Mouse (Mus musculus) intestine, embryonic 14.5 days (tissue): ENCODE measurements around the gene Ms4a10. TPM values are rescaled to one million over a fixed set of nuclear protein-coding genes. Genes with fewer than 3 reads are reported as not detected.

Source experiments
- ATAC-seq: fragments of 200-750 bp; cut with Nextera tagmentation; replicated peaks from 2 replicates; pipeline ENCODE4 v1.8.0; 2017; ENCODE audit warnings: low read depth, moderate number of reproducible peaks, moderate TSS enrichment, moderate library complexity; ENCODE audit not compliant: low FRiP score, low TSS enrichment
- DNase-seq: peaks from one replicate; pipeline ENCODE4 v3.0.0-alpha.2; 2018; ENCODE audit warnings: low spot score
- H3K27ac ChIP-seq: fragments of 300-500 bp; sonication (generic); 2 replicates; pipeline ENCODE4 v1.5.1; 2014; ENCODE audit warnings: low read depth, mild to moderate bottlenecking, control low read depth
- H3K27me3 ChIP-seq: fragments of 300-500 bp; sonication (generic); replicated peaks from 2 replicates; pipeline ENCODE4 v1.6.1; 2014; ENCODE audit warnings: low read length, control low read depth; ENCODE audit not compliant: control insufficient read depth, insufficient read depth
- H3K36me3 ChIP-seq: fragments of 300-500 bp; sonication (generic); 2 replicates; pipeline ENCODE4 v1.6.1; 2014; ENCODE audit warnings: low read length, control low read depth; ENCODE audit not compliant: control insufficient read depth, insufficient read depth
- H3K4me1 ChIP-seq: fragments of 300-500 bp; sonication (generic); replicated peaks from 2 replicates; pipeline ENCODE4 v1.6.1; 2014; ENCODE audit warnings: low read length, control low read depth, mixed read lengths; ENCODE audit not compliant: control insufficient read depth, insufficient read depth
- H3K4me2 ChIP-seq: fragments of 300-500 bp; sonication (generic); 2 replicates; pipeline ENCODE4 v1.6.1; 2014; ENCODE audit warnings: low read length
- H3K4me3 ChIP-seq: fragments of 300-500 bp; sonication (generic); 2 replicates; pipeline ENCODE4 v1.5.1; 2014; ENCODE audit warnings: low read depth, low read length, control low read depth, mixed read lengths
- H3K9ac ChIP-seq: fragments of 300-500 bp; sonication (generic); 2 replicates; pipeline ENCODE4 v1.6.1; 2014; ENCODE audit warnings: mild to moderate bottlenecking, low read length
- H3K9me3 ChIP-seq: fragments of 300-500 bp; sonication (generic); 2 replicates; pipeline ENCODE4 v1.6.1; 2016; ENCODE audit warnings: low read length, control low read depth; ENCODE audit not compliant: control insufficient read depth
- WGBS: fragments of 180-500 bp; shearing (Covaris S2); extraction: QIAGEN DNeasy Blood & Tissue Kit; methylation state at CpG from one replicate; pipeline ENCODE4 v1.1.7; 2014; 5-methylcytosine and 5-hydroxymethylcytosine counted together
- polyA plus RNA-seq: library from polyadenylated mRNA; unstranded; fragments of >200 nt; fragmentation: Nextera tagmentation; extraction: Ambion mirVana; gene quantifications from 2 replicates; pipeline ENCODE4 v1.2.1, GENCODE M21; 2014

The Ms4a10 gene
- polyA plus RNA-seq, 1 experiment from 2014 or later: 7.9 TPM

DNA sequence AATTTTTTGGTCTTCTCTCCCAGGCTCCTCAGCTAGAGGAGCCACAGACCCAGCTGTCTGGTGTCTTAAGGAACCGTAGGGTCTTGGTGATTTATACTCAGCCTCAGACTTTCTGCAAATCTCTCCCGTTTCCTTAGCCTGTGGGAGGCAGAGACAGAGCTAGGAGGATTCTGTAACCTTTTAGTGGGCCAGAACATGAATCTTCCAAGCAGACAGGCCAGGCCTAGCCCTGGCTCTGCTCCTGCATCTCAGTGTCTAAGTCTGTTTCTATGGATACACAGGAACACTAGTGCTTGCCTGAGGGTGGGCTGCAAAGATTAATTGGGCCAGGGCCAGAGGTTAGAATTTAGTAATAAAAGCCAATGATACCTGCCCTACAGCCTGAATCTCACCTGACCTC lies 1.3 kb downstream of the Ms4a10 start:
- Histone ChIP-seq H3K9me3 (no peaks in the 10 kb centered on the region; the same call in 1 of the 2 replicates), H3K27me3 (no peaks in the 10 kb centered on the region), H3K27ac (peak overlapping the region; percentile 79), H3K4me1 (peaks cover 20% of the 10 kb centered on the region), H3K36me3 (no peaks in the 10 kb centered on the region), H3K9ac (no peak overlapping the region), H3K4me3 (no peak overlapping the region), H3K4me2 (no peak overlapping the region)
- DNase-seq (no peak), ATAC-seq (peak; percentile 36; the same call in 1 of the 2 replicates)
- 39% methylated on average over 2 of the region's 2 CpGs for whole genome bisulfite sequencing

DNA sequence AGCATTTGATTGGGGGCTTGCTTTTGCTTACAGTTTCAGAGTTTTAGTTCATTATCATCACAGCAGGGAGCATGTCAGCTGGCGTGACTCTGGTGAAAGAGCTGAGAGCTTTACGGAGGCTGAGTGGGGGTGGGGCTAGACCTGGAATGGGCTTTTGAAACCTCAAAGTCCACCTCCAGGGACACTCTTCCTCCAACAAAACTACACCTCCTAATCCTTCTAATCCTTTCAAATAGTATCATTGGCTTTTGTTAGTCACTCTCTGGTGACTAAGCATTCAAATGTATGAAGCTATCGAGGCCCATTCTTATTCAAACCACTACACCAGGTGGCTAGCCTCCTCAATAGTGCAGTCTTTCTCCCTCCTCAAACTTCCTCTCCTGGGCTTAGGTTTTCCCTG lies 1.8 kb downstream of the Ms4a10 start:
- H3K9ac ChIP-seq: no peak overlapping the region
- H3K27me3 ChIP-seq: no peaks in the 10 kb centered on the region
- H3K36me3 ChIP-seq: no peaks in the 10 kb centered on the region
- peak overlapping the region; percentile 79 for H3K27ac ChIP-seq
- WGBS: 71% methylated on average over 3 of the region's 3 CpGs
- no peak overlapping the region for H3K4me3 ChIP-seq
- DNase-seq (no peak), ATAC-seq (no peak)
- H3K4me2 ChIP-seq: no peak overlapping the region
- H3K9me3 ChIP-seq: no peaks in the 10 kb centered on the region; the same call in 1 of the 2 replicates
- peaks cover 20% of the 10 kb centered on the region for H3K4me1 ChIP-seq

DNA sequence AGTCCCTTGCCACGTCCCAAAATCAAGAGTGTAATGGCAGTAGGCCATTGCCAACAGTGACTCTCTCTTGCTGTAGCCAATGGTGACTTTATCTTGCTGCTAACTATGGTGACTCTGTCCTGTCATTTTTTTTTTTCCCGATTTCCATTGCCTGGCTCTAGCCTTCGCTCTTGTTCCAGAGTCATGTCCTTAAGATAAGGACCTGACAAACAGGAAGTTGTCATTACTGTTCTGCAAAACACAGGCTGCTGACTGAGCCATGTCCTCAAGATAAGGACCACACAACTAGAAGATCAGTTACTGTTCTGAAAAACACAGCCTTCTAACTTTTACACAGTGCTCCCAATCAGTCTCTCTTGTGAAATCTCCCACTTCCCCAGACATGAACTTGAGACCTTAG lies 4.0 kb downstream of the Ms4a10 start:
- no peak for ATAC-seq
- Histone ChIP-seq H3K9ac (no peak overlapping the region), H3K4me2 (no peak overlapping the region), H3K27ac (no peak overlapping the region), H3K9me3 (no peaks in the 10 kb centered on the region; the same call in 1 of the 2 replicates), H3K4me1 (peaks cover 20% of the 10 kb centered on the region), H3K27me3 (no peaks in the 10 kb centered on the region), H3K4me3 (no peak overlapping the region), H3K36me3 (no peaks in the 10 kb centered on the region)
- 77% methylated on average over 3 of the region's 3 CpGs for WGBS
- no peak for DNase-seq

DNA sequence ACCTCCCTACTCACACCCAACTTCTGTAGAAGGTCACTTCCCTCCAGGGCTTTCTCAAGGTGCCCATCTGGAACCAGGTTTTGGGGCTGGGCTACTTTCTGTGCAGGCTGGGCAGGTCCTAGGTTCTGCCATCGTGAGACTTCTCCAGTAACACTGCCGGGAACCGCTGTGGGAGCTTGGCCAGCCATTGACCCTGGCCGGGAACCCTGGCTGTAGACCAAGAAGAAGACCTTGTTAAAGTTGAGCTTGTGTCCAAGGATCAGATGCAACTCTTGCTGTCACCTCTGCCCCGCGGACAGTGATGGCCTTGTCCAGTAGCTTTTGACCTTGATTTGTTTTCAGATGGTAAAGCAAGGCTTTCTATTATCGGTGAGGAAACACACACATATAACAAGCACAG lies 5.9 kb downstream of the Ms4a10 start:
- Histone ChIP-seq H3K9me3 (no peaks in the 10 kb centered on the region; the same call in 1 of the 2 replicates), H3K4me3 (no peak overlapping the region), H3K4me1 (peaks cover 4% of the 10 kb centered on the region), H3K27me3 (no peaks in the 10 kb centered on the region), H3K36me3 (no peaks in the 10 kb centered on the region), H3K4me2 (no peak overlapping the region), H3K9ac (no peak overlapping the region), H3K27ac (no peak overlapping the region)
- no peak for ATAC-seq
- no peak for DNase-seq
- WGBS: 96% methylated on average over 7 of the region's 7 CpGs

DNA sequence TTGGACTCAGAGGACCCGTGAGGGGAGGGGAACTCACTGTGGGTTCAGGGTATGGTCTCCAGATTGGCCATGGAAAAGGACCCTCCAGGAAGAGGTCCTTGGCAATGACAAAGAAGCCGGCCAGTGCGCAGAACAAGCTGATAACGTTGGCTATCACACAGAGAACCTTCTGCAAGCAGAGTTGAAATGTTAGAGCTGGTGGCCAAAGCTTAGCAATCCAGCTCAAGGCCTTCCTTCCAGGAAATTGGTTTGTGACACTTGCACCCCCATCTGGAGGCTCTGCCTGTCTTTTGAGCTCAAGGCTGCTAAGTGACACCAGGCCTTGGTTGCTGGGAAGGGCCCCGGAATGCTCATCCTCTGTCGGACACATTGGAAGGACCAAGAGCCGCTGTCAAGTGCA lies 8.7 kb downstream of the Ms4a10 start:
- Histone ChIP-seq H3K27me3 (no peaks in the 10 kb centered on the region), H3K27ac (no peak overlapping the region), H3K4me2 (no peak overlapping the region), H3K9me3 (no peaks in the 10 kb centered on the region), H3K9ac (no peak overlapping the region), H3K36me3 (no peaks in the 10 kb centered on the region), H3K4me1 (no peaks in the 10 kb centered on the region), H3K4me3 (no peak overlapping the region)
- 91% methylated on average over 7 of the region's 7 CpGs for WGBS
- DNase-seq (no peak), ATAC-seq (no peak)

DNA sequence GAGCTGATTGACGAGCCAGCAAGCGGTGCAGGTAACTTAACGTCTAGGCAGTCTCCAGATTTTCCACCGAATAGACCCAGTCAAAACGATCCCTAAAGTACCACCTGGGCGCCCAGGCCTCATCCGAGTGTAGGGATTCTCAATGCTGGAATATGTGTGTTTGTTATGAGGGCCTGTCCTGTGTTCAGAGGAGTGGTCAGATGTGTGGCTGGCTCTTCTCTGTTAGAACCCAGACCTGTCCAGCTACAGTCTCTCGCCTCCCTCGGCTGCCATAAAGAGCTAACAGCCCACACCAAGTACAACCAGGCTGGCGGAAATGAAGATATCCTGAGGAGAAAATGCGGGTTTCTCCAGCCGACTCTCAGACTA lies 14.5 kb downstream of the Ms4a10 start:
- no peaks in the 10 kb centered on the region for H3K9me3 ChIP-seq
- no peak overlapping the region for H3K4me2 ChIP-seq
- ATAC-seq (no peak; the same call in 1 of the 2 replicates), DNase-seq (no peak)
- H3K9ac ChIP-seq: no peak overlapping the region
- 41% methylated on average over 12 of the region's 12 CpGs for WGBS
- H3K36me3 ChIP-seq: no peaks in the 10 kb centered on the region
- H3K27ac ChIP-seq: no peak overlapping the region
- H3K4me1 ChIP-seq: no peaks in the 10 kb centered on the region
- no peak overlapping the region for H3K4me3 ChIP-seq
- no peaks in the 10 kb centered on the region for H3K27me3 ChIP-seq

DNA sequence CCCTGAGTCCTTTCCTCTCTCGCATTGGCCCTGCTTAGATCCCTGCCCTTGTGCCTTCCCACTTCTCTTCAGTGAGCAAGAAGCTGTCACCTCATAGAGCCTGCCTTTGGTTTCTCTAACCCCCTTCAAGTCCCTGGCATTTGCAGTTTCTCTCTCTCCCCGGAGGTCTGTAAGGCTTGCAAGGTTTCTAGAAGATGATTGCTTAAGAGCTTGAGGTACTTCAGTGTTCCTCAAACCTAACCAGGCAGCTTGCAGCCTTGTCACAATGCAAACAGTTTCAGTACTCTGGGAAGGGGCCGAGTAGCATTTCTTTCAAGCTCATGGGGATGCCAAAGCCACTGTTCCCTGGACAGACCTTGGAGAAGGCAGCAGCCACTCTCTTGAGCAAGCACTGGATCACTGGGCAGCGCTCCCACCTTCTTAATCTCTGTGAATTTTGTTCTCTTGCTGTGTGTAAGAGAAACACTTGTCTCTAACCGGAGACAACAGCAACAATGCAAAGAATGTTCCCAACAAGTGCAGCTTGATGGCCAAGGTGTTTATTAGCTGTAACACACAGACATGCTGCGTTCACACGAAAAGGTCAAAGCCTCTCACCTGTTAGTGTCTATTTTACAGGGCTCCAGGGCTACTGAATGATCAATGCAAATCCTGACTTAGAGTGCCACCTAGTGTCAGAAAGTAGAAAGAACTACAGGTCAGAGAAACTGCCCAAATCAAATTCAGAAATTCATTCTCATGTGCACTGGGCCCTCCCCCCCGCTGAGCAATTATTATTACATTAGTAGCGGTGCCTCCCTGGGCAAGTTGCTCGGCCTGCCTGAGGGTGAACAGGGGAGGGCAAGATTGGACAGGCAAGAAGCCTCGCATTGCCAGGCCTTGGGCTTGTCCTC lies 15.1 kb downstream of the Ms4a10 start:
- peak; percentile 61 for ATAC-seq
- 33% methylated on average over 11 of the region's 11 CpGs for WGBS

DNA sequence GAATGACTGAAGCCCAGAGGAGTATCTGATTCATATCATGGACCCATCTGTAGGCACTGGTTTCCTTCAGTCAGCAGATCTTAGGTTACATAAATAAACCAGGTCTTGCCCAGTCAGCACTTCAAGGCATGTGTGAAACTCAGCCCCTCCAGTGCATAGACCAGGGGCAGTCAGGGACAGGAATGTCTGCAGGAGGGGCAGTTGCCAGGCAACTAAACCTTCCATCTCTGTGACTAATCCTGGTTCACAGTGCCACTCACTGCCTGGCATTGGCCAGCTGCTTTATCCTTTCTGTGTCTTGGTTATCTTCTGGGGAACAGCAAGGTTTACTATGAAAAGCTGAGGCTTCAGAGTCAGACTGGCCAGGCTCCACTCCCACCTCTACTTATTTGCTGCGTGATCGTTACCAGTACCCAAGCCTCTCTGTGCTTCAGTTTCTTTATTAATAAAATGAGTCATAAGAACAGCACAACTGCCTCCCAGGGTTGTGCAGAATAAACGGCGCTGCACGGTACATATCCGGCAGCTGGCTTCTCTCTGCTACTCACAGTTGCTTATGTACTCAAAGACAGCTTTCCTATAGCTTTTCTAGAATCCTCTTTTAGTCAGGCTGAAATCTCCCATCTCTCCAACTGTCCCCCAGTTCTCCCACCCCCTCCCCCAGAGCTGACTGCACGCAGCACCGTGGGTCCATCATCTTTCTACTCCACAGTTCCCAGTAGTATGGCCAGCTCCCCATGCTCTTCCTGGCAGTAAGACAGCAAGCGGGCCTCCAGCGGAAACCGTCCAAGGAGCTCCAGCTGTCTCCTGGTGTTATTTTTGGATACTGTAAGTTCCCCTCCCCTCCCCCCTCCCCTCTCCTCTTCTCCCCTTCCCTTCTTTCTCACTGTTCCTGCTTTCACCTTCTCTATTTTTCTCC lies 22.2 kb downstream of the Ms4a10 start:
- no peaks in the 10 kb centered on the region for H3K36me3 ChIP-seq
- no peaks in the 10 kb centered on the region for H3K27me3 ChIP-seq
- DNase-seq: no peak
- peak overlapping the region; percentile 94 for H3K27ac ChIP-seq
- peaks cover 26% of the 10 kb centered on the region for H3K4me1 ChIP-seq
- H3K4me3 ChIP-seq: no peak overlapping the region
- WGBS: 36% methylated on average over 11 of the region's 11 CpGs
- peak overlapping the region; percentile 38; the same call in 1 of the 2 replicates for H3K9ac ChIP-seq
- no peaks in the 10 kb centered on the region for H3K9me3 ChIP-seq
- ATAC-seq: peak; percentile 48
- peak overlapping the region; percentile 30 for H3K4me2 ChIP-seq

More for the DNA sequence above, 15.1 kb downstream of the Ms4a10 start:
- Histone ChIP-seq H3K27ac (no peak overlapping the region), H3K4me2 (no peak overlapping the region), H3K27me3 (no peaks in the 10 kb centered on the region), H3K9me3 (no peaks in the 10 kb centered on the region), H3K36me3 (no peaks in the 10 kb centered on the region), H3K9ac (no peak overlapping the region), H3K4me3 (no peak overlapping the region), H3K4me1 (no peaks in the 10 kb centered on the region)
- DNase-seq: no peak
